Mouse (Mus musculus) kidney, adult 2 months (tissue): ENCODE results near the gene Tgoln1.

Experiments
- CTCF ChIP-seq: fragments of 200-500 bp; conservative IDR thresholded peaks from 2 replicates; pipeline ENCODE4 v1.5.1; 2011; ENCODE audit warnings: low read depth, mild to moderate bottlenecking, control low read depth, low read length, moderate library complexity, mixed read lengths; ENCODE audit not compliant: insufficient read depth, insufficient read length
- POLR2A ChIP-seq: fragments of 200-500 bp; IDR thresholded peaks from one replicate; pipeline ENCODE4 v1.6.1; 2011; ENCODE audit warnings: low read depth, low read length, control low read depth

- no peak for TF ChIP-seq POLR2A
- no peak for TF ChIP-seq CTCF
Observed at GRCm38 (mm10) chr6:72593914-72594313, 22.9 kb downstream of the Tgoln1 start.
